Mouse (Mus musculus): ENCODE data around the gene Kcnmb2.

Gene Kcnmb2

DNA sequence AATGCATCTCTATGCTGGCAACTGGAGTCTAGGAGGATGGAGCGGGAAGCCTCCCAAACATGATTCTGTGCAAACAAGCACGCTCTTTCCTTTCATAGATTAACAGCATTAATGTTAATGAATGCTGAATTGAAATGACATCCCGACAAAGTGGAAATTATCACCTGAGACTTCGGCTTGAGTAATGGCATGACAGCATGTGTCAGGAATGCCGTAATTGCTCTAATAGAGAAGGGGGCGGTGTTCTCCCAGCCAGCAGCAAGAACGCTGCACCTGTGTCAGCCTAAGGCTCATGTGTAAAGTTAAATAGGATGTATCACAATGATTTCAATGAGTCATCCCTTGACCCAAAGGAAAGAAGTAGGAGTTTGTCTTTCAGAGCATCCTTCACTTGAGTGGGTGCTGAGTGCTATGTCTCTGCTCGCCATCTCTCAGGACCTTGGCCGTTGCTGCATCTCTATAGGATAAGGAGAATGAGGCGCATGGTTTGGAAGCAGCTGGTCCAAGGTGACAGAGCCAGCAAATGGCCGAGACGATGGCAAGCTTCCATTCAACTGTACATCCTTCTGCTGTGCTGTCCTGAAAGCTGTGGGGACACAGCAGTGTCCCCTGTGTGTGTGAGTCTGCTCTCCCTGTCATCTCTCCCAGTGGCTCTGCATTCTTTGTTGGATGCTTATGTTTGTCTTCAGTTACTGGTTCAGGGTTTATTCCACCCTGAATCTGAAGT lies 110.1 kb downstream of the Kcnmb2 start:
- DNase-seq (ENCODE audit: low read depth in 2 of 2, low spot score in 2 of 2): no peak

DNA sequence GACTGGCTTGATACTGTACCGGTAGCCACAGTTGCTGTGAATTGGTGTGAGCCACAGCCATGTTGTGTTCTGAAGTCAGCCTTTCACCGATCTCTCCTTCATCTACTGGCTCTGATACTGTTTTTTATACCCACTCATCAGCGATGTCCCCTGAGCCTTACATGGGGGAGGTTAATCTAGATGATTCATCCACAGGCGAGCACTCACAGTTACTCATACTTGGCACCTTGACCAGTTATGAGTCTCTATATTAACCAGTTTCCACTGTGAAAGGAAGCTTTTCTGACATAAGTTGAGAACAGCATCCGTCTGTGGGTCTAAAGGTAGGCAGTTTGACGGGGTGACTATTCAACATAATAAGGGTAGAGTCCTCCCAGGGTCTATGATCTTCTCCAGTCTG lies 118.7 kb downstream of the Kcnmb2 start:
- no peak for DNase-seq (ENCODE audit: low read depth in 2 of 2, low spot score in 2 of 2)

DNA sequence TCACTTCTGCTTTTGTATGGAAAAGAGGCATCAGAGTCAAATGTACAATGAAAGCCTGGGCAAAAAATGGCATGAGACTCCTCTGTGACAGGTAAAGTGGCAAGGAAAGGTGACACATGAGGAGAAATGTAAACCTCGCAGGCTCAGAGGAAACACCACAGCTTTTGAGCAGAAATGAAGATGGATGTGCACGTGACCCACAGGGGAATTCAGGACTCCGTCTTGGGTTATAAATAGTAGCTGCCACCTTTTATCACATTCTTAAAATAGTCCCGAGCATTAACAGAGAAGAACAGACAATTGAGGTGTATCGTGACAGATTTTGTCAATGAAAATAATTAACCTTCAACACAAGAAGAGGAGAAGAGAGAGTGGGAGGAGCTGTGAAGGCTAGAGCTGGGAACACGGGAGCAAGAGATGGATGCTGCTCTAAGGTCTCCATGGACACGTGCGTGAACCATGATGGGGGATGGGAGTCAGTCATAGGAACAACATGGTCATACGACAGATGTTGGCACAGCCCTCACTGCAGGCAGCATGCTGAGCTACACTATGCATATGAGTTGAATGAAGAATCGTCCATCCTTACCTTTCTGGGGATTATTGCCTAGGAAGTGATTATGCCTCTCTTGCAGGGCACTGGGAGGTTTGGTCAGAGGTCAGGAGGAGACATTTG lies 127.2 kb downstream of the Kcnmb2 start:
- DNase-seq (ENCODE audit: low read depth in 2 of 2, low spot score in 2 of 2): no peak

DNA sequence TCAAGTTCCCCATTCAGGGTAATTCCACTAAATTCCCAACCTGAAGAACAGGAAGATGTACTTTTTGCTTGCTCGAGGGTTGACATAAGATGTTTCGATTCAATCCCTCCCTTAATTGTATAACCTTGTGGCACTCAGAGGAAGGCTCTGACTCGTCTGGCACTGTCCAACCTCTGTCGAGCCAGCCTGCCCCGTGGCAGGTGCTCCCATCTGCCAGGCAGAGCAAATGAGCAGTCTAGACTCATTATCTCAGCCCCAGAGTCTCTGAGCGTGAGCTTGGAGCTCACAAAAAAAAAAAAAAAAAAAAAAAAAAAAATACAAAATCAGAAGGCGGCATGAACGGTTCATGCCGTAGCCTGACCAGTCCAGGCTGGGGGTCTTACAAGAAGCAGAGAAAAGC lies 130.1 kb downstream of the Kcnmb2 start:
- DNase-seq (ENCODE audit: low read depth in 2 of 2, low spot score in 2 of 2): no peak

DNA sequence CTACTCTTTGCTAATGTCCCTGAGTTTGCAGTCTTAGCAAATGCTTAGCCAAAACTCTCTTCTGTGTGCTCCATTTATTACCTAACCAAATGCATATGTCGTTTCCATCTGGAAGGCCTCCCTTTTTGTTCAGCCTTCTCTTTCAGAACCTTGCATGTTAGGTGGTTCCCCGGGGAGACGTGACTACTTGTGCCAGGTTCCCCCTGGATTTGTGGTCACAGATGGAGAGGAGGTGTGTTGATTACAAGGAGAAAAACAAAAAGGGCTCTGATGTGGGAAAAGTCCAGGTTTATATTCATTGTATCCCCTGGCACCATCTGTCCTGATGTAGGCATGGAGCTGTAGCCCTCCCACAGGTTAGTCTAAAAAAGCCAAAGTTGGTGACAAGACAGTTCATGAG lies 141.5 kb downstream of the Kcnmb2 start:
- no peak for DNase-seq (ENCODE audit: low read depth in 2 of 2, low spot score in 2 of 2)

DNA sequence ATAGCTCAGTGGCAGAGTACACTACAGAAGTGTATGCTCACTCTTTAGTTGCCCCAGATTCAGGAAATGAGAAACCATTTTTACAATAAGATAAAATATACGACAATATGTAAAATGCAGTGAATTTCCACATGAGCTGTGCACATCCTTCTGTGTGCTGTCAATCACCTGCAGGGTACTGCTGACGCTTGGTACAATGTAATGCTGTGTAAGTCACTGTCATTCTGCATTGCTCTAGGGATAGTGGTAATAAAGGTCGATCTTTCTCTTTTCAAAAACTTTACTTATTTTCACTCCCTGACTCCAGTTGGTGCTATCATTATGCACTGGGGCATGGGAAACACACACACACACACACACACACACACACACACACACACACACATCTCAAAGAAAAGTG lies 146.5 kb downstream of the Kcnmb2 start:
- DNase-seq (ENCODE audit: low read depth in 2 of 2, low spot score in 2 of 2): no peak

DNA sequence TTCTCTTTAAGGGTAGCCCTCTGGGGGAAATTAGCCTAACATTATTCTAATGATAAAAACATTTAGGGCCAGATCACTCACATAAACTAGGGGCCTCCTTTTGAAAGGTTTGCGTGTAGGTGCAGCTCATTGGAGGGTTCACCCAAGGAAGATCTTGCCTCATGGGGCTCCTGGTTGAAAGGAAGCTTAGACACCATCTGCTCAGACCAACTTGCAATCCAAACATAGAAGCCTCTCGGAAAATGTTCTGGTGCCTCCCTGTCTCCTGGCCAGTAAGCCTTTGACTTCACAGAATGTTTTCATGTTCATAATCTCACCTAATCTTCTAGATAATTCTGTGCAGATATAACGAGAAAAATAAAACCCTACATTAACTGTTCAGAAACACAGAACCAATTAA lies 150.3 kb downstream of the Kcnmb2 start:
- DNase-seq (ENCODE audit: low read depth in 2 of 2, low spot score in 2 of 2): no peak

DNA sequence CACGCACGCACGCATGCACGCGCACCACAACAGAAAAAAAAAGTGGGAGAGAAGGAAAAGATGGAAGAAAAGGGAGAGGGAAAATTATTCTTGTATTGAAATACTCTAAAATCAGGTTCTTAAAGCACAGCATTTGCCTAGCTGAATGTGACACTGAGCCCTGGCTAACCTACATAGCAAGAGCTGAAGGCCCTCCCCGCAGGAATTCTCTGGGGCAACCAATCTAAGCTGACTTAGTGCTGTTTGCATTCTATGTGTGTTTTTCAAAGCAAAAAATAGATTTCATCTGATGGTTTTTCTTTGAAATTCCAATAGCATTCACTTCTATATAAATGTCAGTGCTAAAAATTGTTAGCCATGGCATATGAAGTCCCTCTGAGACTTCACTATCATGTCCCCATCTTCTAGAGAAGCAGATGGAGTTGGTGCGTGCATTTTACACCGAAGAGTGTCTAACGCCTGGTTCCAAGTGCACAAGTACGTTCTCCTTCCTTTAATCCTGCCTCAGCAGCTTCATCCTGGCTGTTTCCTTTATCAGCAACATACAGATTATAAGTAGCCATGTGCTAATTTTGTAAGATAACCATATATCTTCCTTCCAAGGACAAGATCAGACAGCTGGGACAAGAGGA lies 151.4 kb downstream of the Kcnmb2 start:
- DNase-seq (ENCODE audit: low read depth in 2 of 2, low spot score in 2 of 2): no peak

DNA sequence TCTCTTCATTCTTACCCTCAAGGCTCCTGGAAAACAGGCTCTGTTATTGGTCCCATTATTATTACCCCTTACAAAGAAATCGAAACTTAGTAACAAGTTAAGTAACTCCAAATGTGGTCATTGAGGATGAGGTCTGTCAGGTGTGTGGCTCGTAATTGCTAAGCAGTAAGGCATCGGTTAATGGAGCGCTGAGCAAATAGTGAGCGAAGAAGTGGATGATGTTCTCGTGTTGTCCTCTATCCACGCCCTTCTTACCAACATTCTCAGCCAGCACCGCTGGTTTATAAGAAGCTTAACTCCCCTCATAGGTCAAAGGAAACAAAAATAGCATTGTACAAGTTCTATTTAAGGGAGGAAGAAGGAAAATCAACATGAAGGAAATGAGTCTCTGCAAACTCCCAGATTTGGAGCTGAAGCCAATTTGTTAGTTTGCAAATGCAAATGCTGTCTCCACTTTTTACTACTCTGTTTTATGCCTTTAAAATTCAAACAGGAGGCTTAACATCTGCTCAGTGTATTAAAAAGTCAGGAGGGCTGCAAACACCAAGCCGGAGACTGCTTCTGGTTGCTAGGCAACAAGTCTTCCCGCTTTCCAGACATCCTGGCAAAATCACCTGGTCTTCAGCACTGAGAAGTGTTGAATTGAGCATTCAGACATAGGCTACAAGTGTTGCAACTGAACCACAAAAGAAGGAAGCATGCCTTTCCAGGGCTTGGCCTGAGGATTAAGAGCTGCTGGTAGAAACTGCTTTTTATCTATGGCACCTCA lies 157.8 kb downstream of the Kcnmb2 start:
- no peak for DNase-seq (ENCODE audit: low read depth in 2 of 2, low spot score in 2 of 2)

DNA sequence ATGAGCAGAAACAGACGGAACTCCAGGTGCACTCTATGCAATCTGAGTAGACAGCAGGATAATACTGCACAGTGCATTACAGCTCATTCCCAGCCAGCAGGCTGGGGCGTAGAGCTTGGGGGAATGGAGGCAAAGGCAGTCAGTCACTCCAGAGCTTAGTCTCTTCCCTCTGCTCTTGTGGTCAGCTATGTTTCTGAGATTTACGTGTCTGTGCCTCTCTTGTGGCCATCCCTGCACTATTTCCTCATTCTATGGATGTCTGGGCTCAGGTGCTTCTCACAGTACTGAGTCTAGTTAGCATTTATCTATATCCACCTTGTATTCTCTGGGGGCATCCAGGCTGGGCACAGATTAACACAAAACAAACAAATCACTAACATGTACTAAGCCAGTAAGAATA lies 160.4 kb downstream of the Kcnmb2 start:
- no peak for DNase-seq (ENCODE audit: low read depth in 2 of 2, low spot score in 2 of 2)

DNA sequence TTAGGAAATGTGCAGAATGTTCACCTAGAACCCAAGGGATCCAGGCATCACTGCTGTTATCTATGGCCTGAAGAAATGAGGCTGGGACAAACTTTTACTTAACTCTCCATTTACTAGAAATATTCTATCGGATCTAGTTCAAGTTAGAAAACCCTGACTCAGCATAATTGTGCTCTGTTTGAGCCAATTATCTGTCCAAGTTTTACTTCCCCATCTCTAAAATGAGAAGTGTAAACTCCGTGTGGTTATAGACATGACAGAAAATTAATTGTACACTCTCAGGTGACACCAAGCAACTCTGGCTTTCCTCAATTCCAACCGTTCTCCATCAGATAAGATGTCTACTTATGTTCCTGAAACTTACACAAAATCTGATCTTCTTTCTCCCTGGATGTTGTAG lies 161.0 kb downstream of the Kcnmb2 start:
- no peak for DNase-seq (ENCODE audit: low read depth in 2 of 2, low spot score in 2 of 2)

DNA sequence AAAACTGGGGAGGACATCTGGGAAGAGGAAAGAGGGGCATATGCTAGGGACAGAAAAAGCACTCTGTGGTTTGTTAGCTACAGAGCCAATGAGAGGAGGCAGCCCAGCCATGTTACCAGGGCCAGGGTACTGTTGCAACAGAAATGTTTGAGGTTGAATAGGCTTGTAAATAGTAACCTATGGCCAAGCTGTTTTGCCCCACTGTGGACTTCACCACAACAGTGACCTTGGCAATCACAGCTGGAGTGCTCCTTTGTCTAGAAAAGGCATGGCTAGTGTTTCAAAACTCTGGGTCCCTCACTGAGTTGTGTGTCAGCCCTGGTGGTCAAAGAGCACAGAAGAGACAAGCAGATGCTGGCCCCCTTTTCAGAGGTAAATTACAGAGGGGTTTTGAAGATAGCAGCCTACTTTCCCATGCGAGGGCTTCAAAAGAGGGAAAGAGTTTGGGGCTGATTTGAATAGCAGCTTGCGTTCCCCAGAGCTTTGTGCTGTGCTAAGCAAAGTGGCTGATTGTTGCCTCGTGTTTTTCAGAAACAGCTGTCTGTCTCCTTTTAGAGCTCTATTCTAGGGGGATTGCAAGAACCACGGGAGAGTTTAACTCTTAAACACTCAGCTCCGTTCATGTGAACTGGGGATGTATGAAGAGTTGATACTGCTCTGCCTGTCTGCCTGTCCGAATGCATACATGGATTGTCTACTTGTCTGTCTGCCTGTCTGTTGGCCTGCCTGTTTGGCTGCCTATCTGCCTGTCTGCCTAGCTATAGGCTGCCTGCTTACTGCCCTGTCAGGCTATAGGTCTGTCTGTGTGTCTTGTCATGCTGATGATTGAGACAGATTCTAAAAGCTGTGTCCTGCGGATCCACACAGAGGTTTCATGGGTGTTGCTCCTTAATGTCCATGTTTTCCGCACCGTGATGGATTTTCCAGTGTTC lies 165.0 kb downstream of the Kcnmb2 start:
- DNase-seq (ENCODE audit: low read depth in 2 of 2, low spot score in 2 of 2): no peak

DNA sequence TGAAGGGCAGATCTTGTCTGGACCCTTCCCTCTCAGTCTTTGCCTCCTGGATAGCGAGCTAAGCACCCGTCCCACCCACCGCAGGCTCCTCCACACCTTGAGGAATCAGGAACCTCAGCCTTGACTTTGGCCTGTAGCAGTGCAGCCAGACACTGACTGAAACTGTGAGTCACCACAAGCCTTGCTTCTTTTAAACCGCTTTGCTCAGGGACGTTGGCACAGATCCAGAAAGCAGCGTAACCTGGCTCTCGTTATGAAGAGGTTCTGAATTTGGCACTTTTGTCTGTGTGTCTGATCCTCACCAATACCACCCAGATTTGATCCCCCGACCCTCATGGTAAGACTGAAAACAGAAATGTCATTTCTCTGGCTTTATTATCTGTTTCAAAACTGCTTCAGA lies 171.6 kb downstream of the Kcnmb2 start:
- no peak for DNase-seq (ENCODE audit: low read depth in 2 of 2, low spot score in 2 of 2)

DNA sequence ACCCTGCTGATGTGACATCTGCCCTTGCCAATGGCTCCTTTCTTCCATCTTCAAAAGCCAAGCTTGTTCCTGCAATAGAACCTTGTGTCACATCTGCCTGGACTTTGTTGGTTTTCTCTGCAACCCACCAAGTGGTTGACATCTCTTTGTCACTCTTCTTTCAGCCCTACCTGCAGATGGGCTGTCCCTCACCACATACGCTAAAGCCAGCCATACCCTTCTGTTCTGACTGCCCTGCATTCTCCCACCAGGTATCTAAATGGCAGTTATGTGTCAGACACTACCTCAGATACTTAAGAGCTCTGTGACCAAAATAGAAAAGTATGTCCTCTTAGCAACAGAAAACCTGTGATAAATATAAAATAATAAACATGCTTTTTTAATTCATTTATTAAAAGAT lies 186.5 kb downstream of the Kcnmb2 start:
- no peak for DNase-seq (ENCODE audit: low read depth in 2 of 2, low spot score in 2 of 2)

DNA sequence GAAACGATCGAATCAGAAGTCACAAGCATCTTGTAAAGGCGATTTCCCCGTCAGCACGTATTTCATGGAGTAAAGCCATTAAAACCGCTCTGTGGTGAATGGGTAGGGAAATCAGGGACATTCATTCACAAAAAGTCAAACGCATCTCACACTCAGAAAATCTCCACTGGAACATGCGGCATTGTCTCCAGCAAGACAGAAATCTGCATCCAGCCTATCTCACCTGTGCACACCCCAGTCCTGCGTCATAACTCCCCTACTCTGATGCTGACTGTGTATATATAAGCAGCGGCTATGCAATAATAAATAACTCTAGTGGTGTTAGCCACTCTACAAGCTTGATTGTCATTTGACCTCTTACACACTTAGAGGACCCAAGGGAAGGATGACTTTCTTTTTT lies 199.1 kb downstream of the Kcnmb2 start:
- no peak for DNase-seq (ENCODE audit: low read depth in 2 of 2, low spot score in 2 of 2)

DNA sequence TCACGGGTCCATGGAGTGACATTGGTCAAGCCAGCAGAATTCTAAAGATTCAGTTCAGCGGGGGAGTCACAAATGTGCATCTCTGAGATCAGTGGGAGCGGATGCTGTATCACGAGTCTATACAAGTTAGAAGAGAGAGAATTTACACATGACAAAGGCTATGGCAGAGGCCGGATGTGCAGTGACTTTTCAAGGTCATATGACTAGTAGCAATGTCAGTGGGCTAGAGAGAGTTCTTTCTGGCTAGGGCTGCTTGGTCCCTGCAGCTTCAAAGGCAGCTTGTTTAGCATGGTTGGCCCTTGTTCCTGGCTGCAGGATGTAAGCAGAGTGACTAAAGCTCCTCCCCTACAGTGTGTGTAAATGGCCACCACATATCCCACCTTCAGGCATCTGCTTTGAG lies 217.5 kb downstream of the Kcnmb2 start:
- no peak for DNase-seq (ENCODE audit: low read depth in 2 of 2, low spot score in 2 of 2)

DNA sequence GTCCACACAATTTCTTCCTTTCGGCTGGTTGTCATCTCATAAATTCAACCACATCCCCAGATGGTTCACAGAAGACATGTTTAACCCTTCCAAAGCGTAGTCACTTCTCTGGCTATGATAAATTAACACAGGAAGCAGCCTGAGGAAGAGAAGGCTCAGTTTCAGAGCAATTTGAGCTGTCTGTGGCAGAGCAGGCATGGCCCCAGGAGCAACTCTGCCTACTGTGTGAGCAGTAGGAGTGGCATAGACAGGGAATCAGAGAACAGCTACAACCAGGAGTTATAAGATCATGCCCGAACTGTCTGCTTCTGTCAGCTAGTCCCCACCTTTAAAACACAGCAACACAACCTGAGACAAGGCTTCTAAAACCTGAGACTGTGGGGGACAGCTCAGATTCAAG lies 219.4 kb downstream of the Kcnmb2 start:
- no peak for DNase-seq (ENCODE audit: low read depth in 2 of 2, low spot score in 2 of 2)

DNA sequence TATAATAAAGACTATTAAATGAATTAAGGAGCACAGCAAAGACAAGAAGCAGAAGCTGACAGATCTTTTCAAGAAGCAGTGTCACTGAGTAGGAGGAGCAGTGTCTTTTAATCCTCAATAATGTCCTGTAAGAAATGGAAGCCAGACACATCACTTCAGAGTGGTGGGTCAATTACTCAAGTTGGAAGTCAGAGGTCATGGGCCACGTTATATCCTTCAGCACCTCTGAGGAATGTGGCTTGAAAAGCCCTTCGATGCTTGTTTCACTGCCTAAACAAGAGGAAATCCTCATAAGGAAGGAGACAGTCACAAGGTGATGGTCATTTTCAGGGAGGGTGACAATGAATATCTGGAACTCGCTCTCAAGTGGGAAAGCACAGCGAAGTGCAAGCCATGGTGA lies 223.1 kb downstream of the Kcnmb2 start:
- DNase-seq (ENCODE audit: low read depth in 2 of 2, low spot score in 2 of 2): no peak

DNA sequence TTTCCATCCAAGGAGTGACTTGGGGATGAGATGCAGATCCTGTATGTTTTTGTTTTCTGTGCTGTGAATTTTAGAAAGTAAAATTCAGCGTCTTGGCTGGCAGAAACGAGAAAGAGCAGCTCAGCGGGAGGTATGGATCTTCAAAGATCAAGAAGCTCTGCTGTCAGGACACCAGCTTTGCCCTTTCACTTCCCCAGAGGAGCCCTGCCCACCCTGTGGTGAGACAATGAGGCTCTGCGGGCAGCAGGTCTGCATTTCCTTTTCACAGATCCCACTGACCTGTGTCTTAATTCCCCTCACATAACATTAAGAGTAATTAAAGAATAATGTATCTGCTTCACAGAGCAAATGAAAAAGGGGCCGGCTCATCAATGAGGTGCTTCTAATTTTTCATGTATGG lies 226.1 kb downstream of the Kcnmb2 start:
- no peak for DNase-seq (ENCODE audit: low read depth in 2 of 2, low spot score in 2 of 2)

DNA sequence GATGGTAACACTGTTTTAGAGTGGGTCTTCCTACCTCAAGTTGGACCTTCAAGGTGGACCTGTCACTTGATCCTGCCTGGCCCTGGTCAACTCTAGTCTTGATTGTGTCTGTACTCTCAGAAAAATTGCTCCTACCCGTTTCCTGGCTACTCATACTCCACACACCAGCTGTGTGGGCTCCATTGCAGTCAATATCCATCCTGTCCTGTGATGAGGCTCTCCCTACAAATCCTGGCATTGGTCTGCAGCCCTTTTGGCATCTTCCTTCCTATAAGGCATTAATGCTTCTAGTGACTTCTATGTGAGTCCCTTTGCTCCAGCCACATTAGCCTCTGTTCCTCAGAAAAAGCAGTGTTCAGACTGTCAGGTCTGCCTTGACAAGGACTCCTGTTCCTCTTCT lies 228.4 kb downstream of the Kcnmb2 start:
- no peak for DNase-seq (ENCODE audit: low read depth in 2 of 2, low spot score in 2 of 2)

All from CD8-positive naive resting alpha-beta T cell, adult 2 months (primary cell).